In the genomic region with DNA sequence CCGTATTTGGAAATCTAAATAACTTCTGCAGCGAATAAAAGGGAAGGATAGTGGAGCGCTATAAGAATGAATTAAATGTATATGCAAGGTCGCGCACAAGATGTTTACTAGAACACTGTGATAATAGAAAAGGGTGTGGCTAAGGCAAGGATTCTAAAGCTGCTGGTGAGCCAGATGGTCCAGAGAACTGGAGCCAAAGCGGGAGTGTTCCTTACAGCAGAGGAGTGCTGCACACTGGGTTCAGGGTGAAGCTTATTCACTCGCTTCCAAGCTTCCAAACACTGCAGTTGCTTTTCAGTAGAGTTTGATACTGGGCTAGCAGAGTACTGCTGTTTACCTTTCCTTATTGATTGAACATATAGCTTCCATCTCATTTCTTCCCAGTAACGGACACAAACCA, we compare ENCODE assay signal across 11 mouse cellular contexts. TPM values are rescaled to one million over a fixed set of nuclear protein-coding genes. Genes with fewer than 3 reads are reported as not detected.
DNase-seq lines count a peak whose midpoint lies in the region.
"Had no signal": no experiment of that assay in that cellular context is flagged by ENCODE, and none has a peak within 500 bp of the region (broad histone marks: within the 10 kb centered on the region; RNA-seq: fewer than 3 reads in every experiment).

No protein-coding gene starts in this region.

- DNase-seq in layer of hippocampus, adult 9-11 months: peak; percentile 19
- no peak for DNase-seq in layer of hippocampus, adult 8-10 months (ENCODE audit: low spot score in 2 of 2)
- DNase-seq in ES-CJ7 (ENCODE audit: low read depth, low spot score) (peak; percentile 53), ZHBTc4 (ENCODE audit: low read depth, low spot score) (peak; percentile 31)
- peak; percentile 64 for DNase-seq in cerebellum, adult 9-11 months
- DNase-seq in kidney, adult 18-20 months: no peak
- DNase-seq in gastrocnemius, postnatal 10 days: no peak
- DNase-seq: gastrocnemius, postnatal 14 days; right cerebral cortex, postnatal 25 days; thymus, adult 18-20 months had no signal

RNA-seq across cellular contexts. Expression of a gene that starts 14.5 kb away (rescaled TPM):
- 100 to 1,000 TPM; 136 to 152 (median 147) TPM for total RNA-seq in layer of hippocampus, adult 8-10 months (2022)
- total RNA-seq in gastrocnemius, postnatal 10 days (2021): 10 to 100 TPM in 1 of 2 experiments, 1 to 10 TPM in 1; 9.7 to 11.8 TPM
- total RNA-seq: hematopoietic stem cell, adult 5-6 weeks had no signal

Comparison
In these comparisons a context has a peak if more than half of its experiments do, and no peak if none do; other contexts are left out.
1. DNase-seq: peak in layer of hippocampus, adult 9-11 months (single experiment), ES-CJ7 (single experiment), ZHBTc4 (single experiment) and cerebellum, adult 9-11 months (single experiment); none in layer of hippocampus, adult 8-10 months (0 of 2), kidney, adult 18-20 months (single experiment) and gastrocnemius, postnatal 10 days (single experiment).
2. RNA of a gene that starts 14.5 kb away (total RNA-seq): 136 to 152 TPM in layer of hippocampus, adult 8-10 months; 9.7 to 11.8 TPM in gastrocnemius, postnatal 10 days; every median in the first group is over 10 times any median in the second.